Mouse (Mus musculus) liver, embryonic 11.5 days (tissue): ENCODE measurements around the gene Scamp5. TPM values are rescaled to one million over a fixed set of nuclear protein-coding genes. Genes with fewer than 3 reads are reported as not detected.

Experiments used
- ATAC-seq: fragments of 200-750 bp; cut with Nextera tagmentation; replicated peaks from 2 replicates; pipeline ENCODE4 v1.8.0; 2017; ENCODE audit warnings: moderate number of reproducible peaks, mild to moderate bottlenecking, moderate TSS enrichment, moderate library complexity; ENCODE audit not compliant: low FRiP score
- DNase-seq: peaks from one replicate; pipeline ENCODE4 v3.0.0-alpha.2; 2017; ENCODE audit warnings: low spot score
- H3K27ac ChIP-seq: fragments of 300-500 bp; sonication (generic); 2 replicates; pipeline ENCODE4 v1.5.1; 2014; ENCODE audit warnings: mild to moderate bottlenecking, low read depth, low read length, control low read depth
- H3K27me3 ChIP-seq: fragments of 300-500 bp; sonication (generic); replicated peaks from 2 replicates; pipeline ENCODE4 v1.6.1; 2014; ENCODE audit warnings: low read length, mixed read lengths; ENCODE audit not compliant: control insufficient read depth, insufficient read depth
- H3K36me3 ChIP-seq: fragments of 300-500 bp; sonication (generic); 2 replicates; pipeline ENCODE4 v1.6.1; 2014; ENCODE audit warnings: mild to moderate bottlenecking, low read length, moderate library complexity, mixed read lengths; ENCODE audit not compliant: control insufficient read depth, insufficient read depth
- H3K4me1 ChIP-seq: fragments of 300-500 bp; sonication (generic); replicated peaks from 2 replicates; pipeline ENCODE4 v1.6.1; 2014; ENCODE audit warnings: low read length, mixed read lengths; ENCODE audit not compliant: control insufficient read depth, insufficient read depth
- H3K4me2 ChIP-seq: fragments of 300-500 bp; sonication (generic); 2 replicates; pipeline ENCODE4 v1.6.1; 2014; ENCODE audit warnings: mild to moderate bottlenecking, control low read depth, moderate library complexity
- H3K4me3 ChIP-seq: fragments of 300-500 bp; sonication (generic); 2 replicates; pipeline ENCODE4 v1.5.1; 2014; ENCODE audit warnings: low read depth, low read length, control low read depth
- H3K9ac ChIP-seq: fragments of 300-500 bp; sonication (generic); 2 replicates; pipeline ENCODE4 v1.6.1; 2014; ENCODE audit warnings: low read depth, low read length, control low read depth
- H3K9me3 ChIP-seq: fragments of 300-500 bp; sonication (generic); 2 replicates; pipeline ENCODE4 v1.6.1; 2016; ENCODE audit warnings: low read length, inconsistent platforms, mixed read lengths; ENCODE audit not compliant: control insufficient read depth
- WGBS: fragments of 180-500 bp; shearing (Covaris S2); extraction: QIAGEN DNeasy Blood & Tissue Kit; methylation state at CpG from one replicate; pipeline ENCODE4 v1.1.7; 2014; 5-methylcytosine and 5-hydroxymethylcytosine counted together
- polyA plus RNA-seq: library from polyadenylated mRNA; unstranded; fragments of >200 nt; fragmentation: Nextera tagmentation; extraction: Ambion mirVana; gene quantifications from 2 replicates; pipeline ENCODE4 v1.2.1, GENCODE M21; 2014

The Scamp5 gene
- polyA plus RNA-seq, 1 experiment from 2014 or later, result 9.7 TPM

GRCm38 (mm10) chr9:57419521-57420267, 48.2 kb downstream of the Scamp5 start:
- no peak for ATAC-seq
- Histone ChIP-seq H3K27me3 (no peaks in the 10 kb centered on the region), H3K4me1 (peaks cover 14% of the 10 kb centered on the region), H3K36me3 (no peaks in the 10 kb centered on the region), H3K4me3 (no peak overlapping the region), H3K4me2 (no peak overlapping the region), H3K27ac (no peak overlapping the region; the same call in 1 of the 2 replicates), H3K9me3 (no peaks in the 10 kb centered on the region), H3K9ac (no peak overlapping the region)
- WGBS, result 77% methylated on average over 16 of the region's 16 CpGs
- DNase-seq, result no peak

- no peak for DNase-seq
- no peak overlapping the region for H3K4me3 ChIP-seq
- no peaks in the 10 kb centered on the region for H3K27me3 ChIP-seq
- H3K27ac ChIP-seq, result no peak overlapping the region
- WGBS, result 57% methylated on average over 8 of the region's 8 CpGs
- H3K9ac ChIP-seq, result no peak overlapping the region
- H3K4me1 ChIP-seq, result peaks cover 14% of the 10 kb centered on the region
- H3K9me3 ChIP-seq, result no peaks in the 10 kb centered on the region
- no peak for ATAC-seq
- H3K36me3 ChIP-seq, result no peaks in the 10 kb centered on the region
- H3K4me2 ChIP-seq, result no peak overlapping the region
These were observed 50.5 kb downstream of the Scamp5 start for GRCm38 (mm10) chr9:57417341-57417740.

DNA sequence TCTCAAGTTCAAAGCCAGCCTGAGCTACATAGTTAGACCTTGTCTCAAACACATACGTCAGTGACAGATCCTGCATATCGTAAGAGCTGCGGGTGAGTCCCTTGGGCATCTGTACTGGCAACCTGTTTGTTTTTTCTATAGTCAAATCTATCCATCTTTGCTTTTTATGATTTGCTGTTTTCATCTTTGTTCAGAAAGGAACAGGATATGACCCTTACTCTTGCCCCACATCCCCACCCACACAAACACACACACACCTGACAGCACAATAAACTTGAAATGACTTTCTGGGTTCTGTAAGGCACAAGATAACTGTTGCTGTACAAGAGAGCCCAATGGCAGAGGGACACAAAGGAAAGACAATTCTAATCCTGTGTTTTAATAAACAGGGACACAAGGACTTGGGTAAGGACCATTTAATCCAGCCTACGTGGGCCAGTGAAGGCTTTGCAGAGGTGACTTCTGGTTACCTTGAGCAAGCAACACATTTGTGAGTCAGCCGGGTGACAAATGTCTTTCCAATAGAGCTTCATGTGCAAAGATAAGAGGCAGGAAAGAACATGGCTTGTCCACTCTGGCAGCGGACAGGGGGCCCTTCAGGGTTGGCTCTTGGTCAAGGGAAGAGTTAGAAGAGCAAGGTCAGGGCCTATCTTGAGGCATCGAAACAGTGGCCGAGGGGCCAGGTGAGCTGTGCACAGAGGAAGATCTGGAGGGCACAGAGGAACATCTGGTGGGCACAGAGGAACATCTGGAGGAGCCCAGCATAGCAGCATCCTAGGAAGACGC, 60.5 kb downstream of the Scamp5 start:
- Histone ChIP-seq H3K27me3 (no peaks in the 10 kb centered on the region), H3K36me3 (no peaks in the 10 kb centered on the region), H3K4me1 (no peaks in the 10 kb centered on the region), H3K9me3 (no peaks in the 10 kb centered on the region), H3K4me2 (no peak overlapping the region), H3K4me3 (no peak overlapping the region), H3K27ac (no peak overlapping the region), H3K9ac (no peak overlapping the region)
- WGBS, result 85% methylated on average over 9 of the region's 9 CpGs
- DNase-seq (no peak), ATAC-seq (no peak)

DNA sequence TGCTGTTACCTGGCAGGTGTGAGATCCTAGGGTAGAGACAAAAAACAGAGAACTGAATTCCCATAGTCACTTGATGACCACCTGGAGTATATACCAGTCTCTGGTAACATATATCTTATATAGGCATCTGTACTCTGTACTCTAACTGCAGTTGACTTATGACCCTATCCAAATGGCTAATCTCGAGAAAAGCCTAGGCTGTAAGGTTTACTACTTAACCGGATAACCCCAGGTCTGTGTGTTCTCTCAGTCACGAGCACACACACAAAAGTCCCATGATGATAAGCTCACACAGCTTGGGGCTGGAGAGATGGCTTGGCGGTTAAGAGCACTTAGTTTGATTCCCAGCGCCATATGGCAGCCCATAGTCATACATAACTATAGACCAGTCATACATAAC, 61.5 kb downstream of the Scamp5 start:
- no peaks in the 10 kb centered on the region for H3K9me3 ChIP-seq
- no peak overlapping the region for H3K27ac ChIP-seq
- H3K4me1 ChIP-seq, result no peaks in the 10 kb centered on the region
- DNase-seq (no peak), ATAC-seq (no peak)
- no peak overlapping the region for H3K4me2 ChIP-seq
- no peak overlapping the region for H3K4me3 ChIP-seq
- no peak overlapping the region for H3K9ac ChIP-seq
- no peaks in the 10 kb centered on the region for H3K27me3 ChIP-seq
- 84% methylated on average over 5 of the region's 5 CpGs for WGBS
- no peaks in the 10 kb centered on the region for H3K36me3 ChIP-seq

- Histone ChIP-seq H3K4me1 (no peaks in the 10 kb centered on the region), H3K36me3 (no peaks in the 10 kb centered on the region), H3K9me3 (peaks cover 8% of the 10 kb centered on the region; the same call in 1 of the 2 replicates), H3K4me2 (no peak overlapping the region), H3K4me3 (no peak overlapping the region), H3K27ac (no peak overlapping the region), H3K9ac (no peak overlapping the region), H3K27me3 (no peaks in the 10 kb centered on the region)
- WGBS, result 67% methylated on average over 5 of the region's 5 CpGs
- ATAC-seq, result no peak
- no peak for DNase-seq
These were observed 63.8 kb downstream of the Scamp5 start for GRCm38 (mm10) chr9:57404036-57404435.

- ATAC-seq (no peak), DNase-seq (no peak)
- H3K9ac ChIP-seq, result no peak overlapping the region
- peaks cover 8% of the 10 kb centered on the region; the same call in 1 of the 2 replicates for H3K9me3 ChIP-seq
- no peaks in the 10 kb centered on the region for H3K4me1 ChIP-seq
- H3K36me3 ChIP-seq, result no peaks in the 10 kb centered on the region
- H3K4me3 ChIP-seq, result no peak overlapping the region
- H3K4me2 ChIP-seq, result no peak overlapping the region
- H3K27me3 ChIP-seq, result no peaks in the 10 kb centered on the region
- H3K27ac ChIP-seq, result no peak overlapping the region
- WGBS, result 79% methylated on average over 15 of the region's 15 CpGs
These were observed 65.3 kb downstream of the Scamp5 start for GRCm38 (mm10) chr9:57402318-57403251.

DNA sequence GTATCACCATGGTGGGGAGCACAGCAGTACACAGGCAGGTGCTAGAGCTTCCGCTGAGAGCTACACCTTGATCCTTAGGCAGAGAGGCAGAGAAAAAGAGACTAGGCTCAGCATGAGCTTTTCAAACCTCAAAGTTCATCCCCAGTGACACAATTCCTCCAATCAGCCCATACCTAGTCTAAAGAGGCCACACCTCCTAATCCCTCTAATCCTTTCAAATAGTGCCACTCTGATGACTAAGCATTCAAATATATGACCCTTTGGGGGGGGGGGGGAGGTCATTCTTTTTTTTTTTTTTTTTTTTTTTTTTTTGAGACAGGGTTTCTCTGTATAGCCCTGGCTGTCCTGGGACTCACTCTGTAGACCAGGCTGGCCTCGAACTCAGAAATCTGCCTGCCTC, 69.1 kb downstream of the Scamp5 start:
- no peak for DNase-seq
- Histone ChIP-seq H3K36me3 (no peaks in the 10 kb centered on the region), H3K4me2 (no peak overlapping the region), H3K27ac (no peak overlapping the region), H3K9me3 (peaks cover 8% of the 10 kb centered on the region), H3K4me3 (no peak overlapping the region), H3K27me3 (no peaks in the 10 kb centered on the region), H3K9ac (no peak overlapping the region), H3K4me1 (no peaks in the 10 kb centered on the region)
- ATAC-seq, result no peak
- 97% methylated on average over 2 of the region's 2 CpGs for WGBS

- H3K9me3 ChIP-seq, result no peaks in the 10 kb centered on the region; the same call in none of the 2 replicates
- ATAC-seq (no peak), DNase-seq (no peak)
- H3K9ac ChIP-seq, result no peak overlapping the region
- H3K27me3 ChIP-seq, result no peaks in the 10 kb centered on the region
- 0 out of 2 replicates have a peak, but pooled peaks cover 2% of the 10 kb centered on the region for H3K4me1 ChIP-seq
- no peak overlapping the region for H3K4me2 ChIP-seq
- H3K27ac ChIP-seq, result no peak overlapping the region
- 67% methylated on average over 1 of the region's 1 CpGs for WGBS
- no peak overlapping the region for H3K4me3 ChIP-seq
- H3K36me3 ChIP-seq, result no peaks in the 10 kb centered on the region
These were observed 75.0 kb downstream of the Scamp5 start for GRCm38 (mm10) chr9:57392892-57393291.
